Mouse (Mus musculus): ENCODE data around the gene Apba3. TPM values are rescaled to one million over a fixed set of nuclear protein-coding genes. Genes with fewer than 3 reads are reported as not detected.

Gene Apba3
- polyA plus RNA-seq, 1 experiment, result 5.7 TPM

DNA sequence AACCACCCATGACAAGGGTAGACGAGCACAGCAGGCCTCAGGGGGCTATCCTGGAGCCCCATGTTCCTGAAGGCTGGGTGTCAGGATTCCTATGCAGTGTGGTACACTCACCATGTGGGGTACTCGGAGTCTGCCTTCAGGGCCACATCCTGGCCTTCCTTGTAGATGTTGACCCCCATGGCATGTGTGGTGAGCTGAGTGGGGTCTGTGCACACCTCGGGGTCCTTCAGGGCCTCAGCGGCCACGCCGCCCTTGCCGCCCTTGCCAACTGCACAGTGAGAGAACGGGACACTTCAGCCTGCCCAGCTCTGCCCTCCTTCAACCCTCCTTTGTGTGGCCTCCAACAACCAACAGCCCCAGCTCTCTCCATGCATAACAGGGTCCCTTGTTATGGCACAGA, 1.2 kb upstream of the Apba3 start:
- Histone ChIP-seq H3K9me3 (ENCODE audit: control insufficient read depth, low read length) (peaks cover 4% of the 10 kb centered on the region), H3K4me1 (ENCODE audit: control insufficient read depth) (peaks cover 50% of the 10 kb centered on the region), H3K4me3 (replicated peaks) (peak overlapping the region; percentile 76), H3K36me3 (ENCODE audit: control insufficient read depth) (peaks cover 39% of the 10 kb centered on the region), H3K27me3 (ENCODE audit: control insufficient read depth) (peaks cover 2% of the 10 kb centered on the region; the same call in 1 of the 2 replicates)
- TF ChIP-seq TAL1 (IDR thresholded peaks at IDR 0.05; ENCODE audit: low read length) (no peak), GATA1 (IDR thresholded peaks at IDR 0.05; ENCODE audit: low read length) (no peak)

DNA sequence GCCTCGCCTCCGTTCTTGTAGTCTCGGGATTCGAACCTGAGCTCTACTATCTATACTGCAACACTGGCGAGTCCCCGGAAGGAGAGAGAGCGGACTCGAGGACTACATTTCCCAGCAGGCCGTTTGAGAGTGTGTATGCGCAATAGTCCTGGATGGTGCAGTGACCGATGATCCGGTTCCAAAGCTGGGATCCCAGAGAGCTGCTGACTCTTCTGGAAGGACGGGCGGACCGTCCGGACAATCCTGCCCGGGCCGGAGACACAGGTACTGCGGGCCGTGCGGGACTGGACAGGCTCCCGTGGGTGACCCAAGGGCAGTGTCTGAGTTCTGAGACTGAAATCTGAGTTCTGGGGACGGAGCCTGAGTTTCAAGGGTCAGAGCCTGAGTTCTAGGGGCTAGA, 1.3 kb downstream of the Apba3 start:
- TF ChIP-seq GATA1 (IDR thresholded peaks at IDR 0.05; ENCODE audit: low read length) (no peak), TAL1 (IDR thresholded peaks at IDR 0.05; ENCODE audit: low read length) (no peak)
- peaks cover 50% of the 10 kb centered on the region for H3K4me1 ChIP-seq (ENCODE audit: control insufficient read depth)
- H3K36me3 ChIP-seq (ENCODE audit: control insufficient read depth), result peaks cover 56% of the 10 kb centered on the region
- H3K27me3 ChIP-seq (ENCODE audit: control insufficient read depth), result no peaks in the 10 kb centered on the region
- H3K9me3 ChIP-seq (ENCODE audit: control insufficient read depth, low read length), result no peaks in the 10 kb centered on the region
- peak overlapping the region; percentile 74 for H3K4me3 ChIP-seq (replicated peaks)

DNA sequence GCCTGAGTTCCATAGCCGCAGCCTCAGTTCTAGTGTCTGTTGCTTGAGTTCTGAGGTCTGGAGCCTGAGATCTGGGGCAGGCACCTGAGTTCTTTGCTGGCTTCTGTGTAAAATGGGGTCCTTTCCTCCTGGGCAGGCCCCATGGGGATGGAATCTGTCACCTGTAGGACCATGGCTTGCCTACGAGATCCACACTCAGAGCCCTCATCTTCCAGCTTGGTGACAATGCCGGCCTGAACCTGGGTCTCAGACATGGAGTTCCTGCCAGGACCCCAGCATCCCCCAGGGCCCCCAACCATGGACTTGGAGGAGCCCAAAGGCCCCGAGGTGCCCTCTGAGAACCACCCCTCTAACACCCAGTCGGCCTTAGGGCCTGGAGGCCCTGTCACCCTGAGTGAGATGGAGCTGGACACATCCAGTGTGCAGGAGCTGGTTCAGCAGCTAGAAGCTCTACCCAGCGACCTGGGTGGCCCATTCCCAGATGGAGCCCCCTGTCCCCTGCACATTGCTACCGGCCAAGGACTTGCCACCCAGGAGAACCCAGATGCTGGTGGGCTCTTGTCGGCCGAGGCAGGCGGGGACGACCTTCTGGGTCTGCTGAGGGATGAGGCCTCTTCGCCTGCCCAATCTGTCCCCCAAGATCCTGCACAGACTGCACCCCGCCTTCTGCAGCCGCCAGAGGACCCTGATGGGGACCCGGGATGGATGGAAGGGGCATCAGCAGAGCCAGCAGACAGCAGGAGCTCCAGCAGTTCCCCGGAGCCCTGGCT, 2.1 kb downstream of the Apba3 start:
- peak overlapping the region; percentile 74 for H3K4me3 ChIP-seq (replicated peaks)
- no peak for TF ChIP-seq GATA1 (IDR thresholded peaks at IDR 0.05; ENCODE audit: low read length)
- no peak for TF ChIP-seq TAL1 (IDR thresholded peaks at IDR 0.05; ENCODE audit: low read length)
- H3K27me3 ChIP-seq (ENCODE audit: control insufficient read depth), result no peaks in the 10 kb centered on the region
- no peaks in the 10 kb centered on the region for H3K9me3 ChIP-seq (ENCODE audit: control insufficient read depth, low read length)
- H3K36me3 ChIP-seq (ENCODE audit: control insufficient read depth), result peaks cover 56% of the 10 kb centered on the region
- H3K4me1 ChIP-seq (ENCODE audit: control insufficient read depth), result peaks cover 50% of the 10 kb centered on the region

DNA sequence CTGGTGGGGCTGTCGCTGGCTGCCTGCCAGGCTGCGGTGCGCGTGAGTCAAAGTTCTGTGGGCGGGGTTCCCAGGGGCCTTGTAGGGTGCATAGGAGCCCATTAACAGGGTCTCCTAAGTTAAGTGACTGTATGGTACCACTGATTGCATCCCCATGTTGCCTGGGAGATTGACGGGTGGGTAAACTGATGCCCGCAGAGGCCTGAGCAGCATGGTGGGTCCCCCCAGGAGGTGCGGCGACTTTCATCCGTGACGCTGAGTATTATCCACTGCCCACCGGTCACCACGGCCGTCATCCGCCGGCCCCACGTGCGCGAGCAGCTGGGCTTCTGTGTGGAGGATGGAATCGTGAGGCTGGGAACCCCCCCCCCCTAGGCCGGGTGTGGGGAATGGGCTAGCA, 5.6 kb downstream of the Apba3 start:
- no peak overlapping the region for H3K4me3 ChIP-seq (replicated peaks)
- no peak for TF ChIP-seq GATA1 (IDR thresholded peaks at IDR 0.05; ENCODE audit: low read length)
- no peak for TF ChIP-seq TAL1 (IDR thresholded peaks at IDR 0.05; ENCODE audit: low read length)
- H3K36me3 ChIP-seq (ENCODE audit: control insufficient read depth), result peaks cover 36% of the 10 kb centered on the region
- peaks cover 20% of the 10 kb centered on the region for H3K4me1 ChIP-seq (ENCODE audit: control insufficient read depth)
- no peaks in the 10 kb centered on the region for H3K27me3 ChIP-seq (ENCODE audit: control insufficient read depth)
- no peaks in the 10 kb centered on the region for H3K9me3 ChIP-seq (ENCODE audit: control insufficient read depth, low read length)

DNA sequence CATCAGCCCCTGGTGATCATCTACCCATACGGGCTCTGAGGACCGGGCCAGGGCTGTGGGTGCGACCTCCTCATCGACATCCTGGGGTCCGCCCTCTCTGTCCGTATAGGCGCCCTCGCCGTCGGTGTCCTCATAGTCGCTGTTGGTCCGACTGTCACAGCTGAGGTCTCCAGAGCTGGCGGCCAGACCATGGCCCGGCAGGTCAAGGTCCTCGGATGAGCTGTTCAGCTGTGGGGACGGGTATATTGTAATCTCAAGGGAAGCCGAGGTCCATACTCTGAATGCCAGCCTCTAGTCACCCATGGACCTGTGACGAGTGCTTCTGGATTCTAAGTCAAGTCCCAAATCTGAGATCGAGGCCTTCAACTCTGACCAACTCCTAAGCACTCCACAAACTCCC, 7.1 kb downstream of the Apba3 start:
- Histone ChIP-seq H3K4me1 (ENCODE audit: control insufficient read depth) (peaks cover 5% of the 10 kb centered on the region), H3K9me3 (ENCODE audit: control insufficient read depth, low read length) (no peaks in the 10 kb centered on the region), H3K27me3 (ENCODE audit: control insufficient read depth) (peaks cover 8% of the 10 kb centered on the region), H3K36me3 (ENCODE audit: control insufficient read depth) (peaks cover 36% of the 10 kb centered on the region), H3K4me3 (replicated peaks) (no peak overlapping the region)
- TF ChIP-seq TAL1 (IDR thresholded peaks at IDR 0.05; ENCODE audit: low read length) (no peak), GATA1 (IDR thresholded peaks at IDR 0.05; ENCODE audit: low read length) (no peak)

DNA sequence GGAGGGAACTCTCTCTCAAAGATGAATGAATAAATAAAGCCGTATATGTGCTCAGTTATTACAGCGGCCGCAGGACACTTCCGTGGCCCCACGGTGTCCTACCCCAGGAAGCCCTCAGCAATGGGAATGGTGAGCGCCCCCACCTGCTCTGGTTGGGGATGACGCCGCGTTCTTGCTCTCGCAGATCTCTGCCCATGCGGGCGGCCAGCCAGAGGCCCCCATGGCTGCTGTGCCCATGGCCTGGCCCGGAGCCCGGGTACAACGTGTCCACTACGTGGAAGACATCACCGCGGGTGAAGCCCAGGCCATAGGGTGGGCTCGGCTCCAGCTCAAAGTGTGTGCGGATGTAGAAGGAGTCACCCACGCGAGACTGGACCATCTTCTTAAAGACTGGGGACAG, 10.9 kb downstream of the Apba3 start:
- Histone ChIP-seq H3K27me3 (ENCODE audit: control insufficient read depth) (peaks cover 40% of the 10 kb centered on the region), H3K36me3 (ENCODE audit: control insufficient read depth) (peaks cover 11% of the 10 kb centered on the region), H3K4me3 (replicated peaks) (no peak overlapping the region), H3K9me3 (ENCODE audit: control insufficient read depth, low read length) (no peaks in the 10 kb centered on the region; the same call in 1 of the 2 replicates), H3K4me1 (ENCODE audit: control insufficient read depth) (peaks cover 5% of the 10 kb centered on the region)
- no peak for TF ChIP-seq TAL1 (IDR thresholded peaks at IDR 0.05; ENCODE audit: low read length)
- TF ChIP-seq GATA1 (IDR thresholded peaks at IDR 0.05; ENCODE audit: low read length), result no peak

DNA sequence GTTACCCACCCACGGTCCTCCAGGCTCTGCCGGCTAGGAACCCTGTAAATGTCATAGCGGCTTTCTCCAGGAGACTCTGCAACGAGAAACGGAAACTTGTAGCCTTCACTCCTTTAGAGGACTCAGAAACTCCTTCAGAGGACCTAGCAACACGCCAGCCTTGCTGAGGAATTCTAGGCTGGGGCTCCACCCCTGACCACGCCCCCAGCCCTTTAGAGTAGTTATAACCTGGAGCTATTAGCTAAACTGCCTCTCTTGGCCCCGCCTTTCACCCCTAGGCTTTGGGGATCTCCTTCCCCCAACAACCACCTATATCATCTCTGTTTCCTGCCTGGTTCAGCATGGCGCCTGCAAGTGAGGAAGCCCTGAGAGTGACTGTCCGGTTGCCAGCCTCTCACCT, 12.7 kb downstream of the Apba3 start:
- no peak for TF ChIP-seq GATA1 (IDR thresholded peaks at IDR 0.05; ENCODE audit: low read length)
- TF ChIP-seq TAL1 (IDR thresholded peaks at IDR 0.05; ENCODE audit: low read length), result no peak
- no peak overlapping the region for H3K4me3 ChIP-seq (replicated peaks)
- no peaks in the 10 kb centered on the region; the same call in 1 of the 2 replicates for H3K9me3 ChIP-seq (ENCODE audit: control insufficient read depth, low read length)
- H3K27me3 ChIP-seq (ENCODE audit: control insufficient read depth), result peaks cover 58% of the 10 kb centered on the region
- H3K36me3 ChIP-seq (ENCODE audit: control insufficient read depth), result no peaks in the 10 kb centered on the region
- H3K4me1 ChIP-seq (ENCODE audit: control insufficient read depth), result peaks cover 5% of the 10 kb centered on the region

DNA sequence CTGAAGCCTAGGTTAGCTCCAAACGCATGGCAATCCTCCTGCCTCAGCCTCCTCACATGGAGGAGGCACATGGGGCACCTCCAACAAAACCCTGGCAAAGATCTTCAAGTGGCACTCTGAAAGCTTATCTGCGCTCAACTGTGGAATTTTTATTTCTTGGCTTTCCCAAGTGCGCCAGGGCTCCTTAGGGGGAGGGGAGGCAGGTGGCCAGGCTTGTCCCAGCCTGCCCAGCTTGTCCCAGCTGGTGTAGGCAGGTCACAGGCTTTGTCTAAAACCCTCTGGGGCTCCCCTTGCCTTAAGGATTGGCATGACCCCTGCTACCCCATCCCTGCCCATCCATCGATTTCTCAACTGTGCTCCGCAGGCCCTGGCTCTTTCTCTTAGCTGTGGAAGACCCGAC, 17.4 kb downstream of the Apba3 start:
- TF ChIP-seq TAL1 (IDR thresholded peaks at IDR 0.05; ENCODE audit: low read length) (no peak), GATA1 (IDR thresholded peaks at IDR 0.05; ENCODE audit: low read length) (no peak)
- H3K9me3 ChIP-seq (ENCODE audit: control insufficient read depth, low read length), result peaks cover 4% of the 10 kb centered on the region; the same call in 1 of the 2 replicates
- H3K4me1 ChIP-seq (ENCODE audit: control insufficient read depth), result peaks cover 43% of the 10 kb centered on the region
- no peaks in the 10 kb centered on the region for H3K36me3 ChIP-seq (ENCODE audit: control insufficient read depth)
- peaks cover 74% of the 10 kb centered on the region for H3K27me3 ChIP-seq (ENCODE audit: control insufficient read depth)
- no peak overlapping the region for H3K4me3 ChIP-seq (replicated peaks)

DNA sequence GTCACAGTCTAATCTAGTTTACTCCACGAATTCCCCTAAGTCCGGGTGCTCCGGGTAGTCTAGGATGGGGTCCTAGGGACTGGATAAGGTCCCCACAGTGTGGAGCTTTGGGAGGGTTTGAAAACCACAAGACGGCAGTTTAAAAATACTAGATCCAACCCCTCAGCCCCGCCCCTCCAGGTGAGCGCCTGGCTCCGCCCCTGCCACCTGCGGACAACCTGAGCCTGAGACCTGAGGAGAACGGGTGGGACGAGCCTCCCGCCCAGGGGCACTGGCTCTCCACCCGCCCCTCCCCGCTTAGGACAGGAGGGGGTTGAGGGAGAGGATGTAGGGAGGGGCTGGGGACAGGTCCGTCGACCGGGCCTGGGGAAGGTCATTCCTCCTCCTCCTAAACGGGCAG, 18.0 kb downstream of the Apba3 start:
- Histone ChIP-seq H3K4me3 (replicated peaks) (no peak overlapping the region), H3K36me3 (ENCODE audit: control insufficient read depth) (no peaks in the 10 kb centered on the region), H3K27me3 (ENCODE audit: control insufficient read depth) (peaks cover 69% of the 10 kb centered on the region), H3K9me3 (ENCODE audit: control insufficient read depth, low read length) (peaks cover 4% of the 10 kb centered on the region; the same call in 1 of the 2 replicates), H3K4me1 (ENCODE audit: control insufficient read depth) (peaks cover 43% of the 10 kb centered on the region)
- TF ChIP-seq GATA1 (IDR thresholded peaks at IDR 0.05; ENCODE audit: low read length), result no peak
- no peak for TF ChIP-seq TAL1 (IDR thresholded peaks at IDR 0.05; ENCODE audit: low read length)

All from erythroblast, embryonic 14.5 days (primary cell).